Mouse (Mus musculus): ENCODE measurements around the gene Ccdc71.

Ccdc71 gene

GRCm38 (mm10) chr9:108460319-108461178 is at the start of gene Ccdc71:
Ccdc71 (plus strand) TSS chr9:108460527.
- peak; percentile 94 for DNase-seq (ENCODE audit: low read depth, low spot score)

GRCm38 (mm10) chr9:108411381-108411942 is 48.9 kb upstream of the Ccdc71 start:
- DNase-seq (ENCODE audit: low read depth, low spot score), result no peak

DNA sequence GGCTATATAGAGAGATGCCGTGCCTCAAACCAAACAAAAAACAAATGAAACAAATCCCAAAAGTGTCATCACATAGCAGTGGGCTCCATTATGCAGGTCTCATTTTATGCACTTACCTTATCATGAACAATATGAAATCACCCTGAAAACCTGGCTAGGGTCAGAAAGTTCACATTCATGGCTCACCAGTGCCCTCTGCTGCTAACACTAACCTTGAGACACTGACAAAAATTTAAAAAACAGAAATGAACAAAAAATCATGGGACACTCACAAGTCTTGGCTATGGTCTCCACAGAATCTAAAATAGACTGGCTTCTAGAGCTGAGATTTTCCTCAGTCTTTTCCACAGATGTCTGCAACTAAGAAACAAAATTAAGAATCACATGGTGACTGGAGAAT is 48.1 kb upstream of the Ccdc71 start:
- DNase-seq (ENCODE audit: low read depth, low spot score), result no peak

DNA sequence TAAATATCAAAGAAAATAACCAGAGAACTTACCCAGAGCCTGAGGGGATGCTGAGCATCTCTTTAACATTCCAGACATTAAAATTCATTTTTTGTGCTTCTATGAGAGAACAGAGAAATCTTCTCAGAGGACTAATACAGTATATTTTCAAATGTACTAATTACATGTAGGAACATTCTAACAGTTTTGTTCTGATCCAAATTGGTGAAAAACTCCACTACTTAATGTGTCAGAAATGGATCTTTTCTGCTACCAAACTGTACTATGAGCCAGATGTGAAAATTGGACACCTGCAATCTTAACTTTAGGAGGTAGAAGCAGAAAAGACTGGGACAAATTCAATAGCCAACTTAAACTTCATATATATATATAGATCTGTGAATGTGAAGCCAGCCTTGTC is 31.9 kb upstream of the Ccdc71 start, which contains the start of gene Ccdc36:
Gene Ccdc36 (minus strand): TSS at position 101 of the 400 bp plus-strand sequence.
- DNase-seq (ENCODE audit: low read depth, low spot score), result no peak

GRCm38 (mm10) chr9:108431431-108432067 is 28.8 kb upstream of the Ccdc71 start:
- DNase-seq (ENCODE audit: low read depth, low spot score), result peak; percentile 79

- no peak for DNase-seq (ENCODE audit: low read depth, low spot score)
These were observed 24.1 kb upstream of the Ccdc71 start, which contains the start of gene BC048562 for GRCm38 (mm10) chr9:108436182-108436581. BC048562 (plus strand) TSS chr9:108436482.

GRCm38 (mm10) chr9:108439176-108439575 is 21.2 kb upstream of the Ccdc71 start:
- no peak for DNase-seq (ENCODE audit: low read depth, low spot score)

DNA sequence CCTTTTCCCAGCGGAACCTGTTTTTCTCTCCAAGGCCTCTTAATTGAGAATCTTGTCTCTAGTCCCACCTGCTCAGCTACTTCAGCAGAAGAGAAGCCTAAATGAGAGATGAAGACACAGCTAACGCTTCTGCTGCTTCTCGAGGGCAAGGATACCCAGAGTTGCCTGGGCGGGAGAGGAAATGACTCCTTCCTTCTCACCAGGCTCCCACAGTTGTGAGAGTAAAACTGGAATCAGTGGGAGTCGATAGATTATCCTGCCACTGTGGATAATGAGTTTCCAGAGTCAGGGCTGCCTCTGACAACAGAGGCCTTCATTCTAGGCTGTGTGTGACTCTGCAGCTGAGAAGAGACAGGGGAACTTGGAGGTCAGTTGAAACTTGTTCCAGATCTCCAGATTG is 19.8 kb upstream of the Ccdc71 start:
- DNase-seq (ENCODE audit: low read depth, low spot score), result no peak

DNA sequence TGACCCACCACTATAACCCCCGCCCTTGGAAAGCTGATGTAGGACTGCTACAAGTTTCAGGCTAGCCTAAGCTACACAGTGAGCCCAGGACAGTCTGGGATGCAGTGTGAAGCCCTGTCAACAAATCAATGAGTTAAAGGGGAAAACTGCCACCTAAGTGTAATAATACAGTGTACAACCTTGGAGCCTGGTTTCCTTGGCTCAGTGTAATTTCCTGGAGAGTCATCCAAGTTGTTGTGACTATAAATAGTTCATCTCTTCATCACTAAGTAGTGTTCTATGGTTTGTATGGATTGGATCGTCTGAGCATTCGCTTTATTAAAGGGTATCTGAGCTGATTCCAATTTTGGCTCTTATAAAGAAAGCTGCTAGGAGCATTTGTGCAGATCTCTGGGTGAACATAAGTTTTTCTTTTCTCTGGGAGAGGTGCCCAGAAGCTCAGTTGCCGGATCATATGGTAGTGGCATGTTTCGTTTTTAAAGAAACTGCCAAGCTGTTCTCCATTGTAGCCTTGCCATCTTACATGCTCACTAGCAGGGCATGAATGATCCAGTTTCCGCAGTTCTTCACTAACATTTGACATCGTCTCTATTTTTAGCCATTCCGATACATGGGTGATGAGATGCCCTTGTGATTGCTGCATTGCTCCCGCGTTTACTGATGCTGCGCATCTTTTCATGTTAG is 18.9 kb upstream of the Ccdc71 start:
- DNase-seq (ENCODE audit: low read depth, low spot score), result no peak

- no peak for DNase-seq (ENCODE audit: low read depth, low spot score)
These were observed 15.2 kb upstream of the Ccdc71 start for GRCm38 (mm10) chr9:108445125-108445524.

- DNase-seq (ENCODE audit: low read depth, low spot score), result no peak
These were observed 10.5 kb upstream of the Ccdc71 start for GRCm38 (mm10) chr9:108449860-108450259.

GRCm38 (mm10) chr9:108450292-108451169 is 9.8 kb upstream of the Ccdc71 start:
- DNase-seq (ENCODE audit: low read depth, low spot score), result no peak

- DNase-seq (ENCODE audit: low read depth, low spot score), result no peak
These were observed 9.2 kb upstream of the Ccdc71 start for GRCm38 (mm10) chr9:108451170-108451493.

DNA sequence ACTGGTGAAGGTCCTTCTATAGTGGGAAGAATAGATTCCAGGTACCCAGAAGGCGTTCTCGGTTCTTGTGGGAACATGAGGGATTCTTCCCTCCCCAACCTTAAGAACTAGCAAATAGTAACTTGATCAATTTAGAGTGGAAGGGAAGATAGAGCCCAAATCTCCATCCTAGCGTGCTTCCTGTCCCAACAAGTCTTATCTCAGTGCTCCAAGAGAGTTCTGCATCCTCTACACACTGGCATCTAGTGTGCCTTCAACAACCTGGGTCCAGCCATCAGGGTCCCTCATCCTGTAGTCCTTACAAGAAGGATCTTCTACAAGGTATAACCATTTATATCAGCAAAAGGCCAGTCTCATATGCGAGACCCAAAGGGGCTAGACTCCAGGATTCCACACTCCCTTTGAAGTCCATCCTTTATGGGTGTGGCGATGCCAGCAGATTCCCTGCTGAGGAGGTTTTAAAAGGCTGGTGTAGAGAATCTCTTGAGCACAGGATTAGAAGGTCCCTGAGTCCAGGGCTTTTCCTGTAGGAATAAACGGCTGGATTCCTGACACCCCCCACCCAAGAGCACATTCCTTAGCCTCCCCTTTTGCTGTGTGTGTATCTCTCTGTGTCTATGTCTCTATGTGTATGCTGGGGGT is 8.7 kb upstream of the Ccdc71 start:
- peak; percentile 35 for DNase-seq (ENCODE audit: low read depth, low spot score)

DNA sequence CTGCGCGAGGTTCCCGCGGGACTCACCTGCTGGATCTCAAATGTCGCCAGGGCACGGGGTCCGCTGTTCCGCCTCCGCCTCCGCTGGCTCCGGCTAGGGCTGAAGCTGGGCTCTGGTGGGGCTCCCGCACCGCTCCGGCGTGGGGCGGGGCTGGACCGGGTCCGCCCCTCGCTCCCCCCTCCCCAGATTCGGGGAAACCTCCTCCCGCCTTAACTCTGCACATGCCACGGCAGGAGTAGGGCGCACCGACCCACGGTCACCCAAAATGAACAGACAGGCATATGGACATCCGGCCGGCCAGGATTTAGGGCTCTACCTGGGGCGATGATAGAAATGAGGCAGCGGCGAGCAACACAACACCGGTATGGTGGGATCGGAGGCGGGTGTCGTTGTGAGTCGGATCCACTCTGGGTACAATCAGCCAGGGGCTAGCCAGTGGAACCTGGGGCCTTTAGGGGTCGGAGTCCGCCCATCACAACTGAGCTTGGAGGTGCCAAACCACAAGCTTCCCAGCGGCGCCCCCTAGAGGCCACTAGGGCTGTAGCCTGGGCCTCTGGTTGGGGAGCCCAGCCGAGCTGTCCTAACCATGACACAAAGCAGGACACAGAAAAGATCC is 7.9 kb upstream of the Ccdc71 start:
- peak; percentile 82 for DNase-seq (ENCODE audit: low read depth, low spot score)

DNA sequence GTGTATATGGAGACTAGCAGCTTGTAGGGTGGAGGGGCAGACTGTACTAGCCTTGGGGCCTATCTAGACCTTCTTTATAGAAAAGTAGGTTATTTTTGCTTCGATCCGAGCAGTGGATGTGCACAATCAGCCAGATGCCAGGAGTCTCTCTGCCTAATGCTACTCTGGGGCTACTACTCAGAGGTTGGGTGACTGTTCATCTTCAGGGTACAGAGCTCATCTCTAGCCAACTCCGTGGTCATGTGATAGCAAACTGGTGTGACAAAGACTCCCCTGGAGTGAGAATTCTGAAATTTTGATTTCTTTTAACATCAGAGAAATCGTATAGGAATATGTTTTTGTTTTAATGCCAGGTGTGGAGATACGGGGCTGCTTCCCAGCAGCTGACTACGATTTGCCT is 7.4 kb upstream of the Ccdc71 start:
- DNase-seq (ENCODE audit: low read depth, low spot score), result no peak

- DNase-seq (ENCODE audit: low read depth, low spot score), result no peak
These were observed 6.9 kb upstream of the Ccdc71 start for GRCm38 (mm10) chr9:108453458-108453857.

DNA sequence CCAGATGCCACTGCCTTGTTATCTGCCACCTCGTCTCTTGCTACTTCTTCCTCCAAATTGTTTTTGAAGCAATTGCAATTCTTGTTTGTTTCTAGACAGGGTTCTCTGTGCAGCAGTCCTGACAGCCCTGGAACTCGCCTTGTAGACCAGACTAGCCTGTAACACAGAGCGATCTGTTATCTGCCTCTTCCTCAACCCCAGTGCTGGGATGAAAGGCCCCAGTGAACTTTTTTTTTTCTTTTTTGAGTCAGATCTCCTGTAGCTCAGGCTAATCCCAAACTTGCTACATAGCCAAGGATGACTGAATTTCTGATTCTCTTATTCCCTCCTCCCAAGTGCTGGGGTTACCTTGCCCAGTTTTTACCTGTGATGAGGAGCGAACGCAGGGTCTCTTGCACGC is 5.9 kb upstream of the Ccdc71 start:
- DNase-seq (ENCODE audit: low read depth, low spot score), result no peak

GRCm38 (mm10) chr9:108455747-108456571 is 4.4 kb upstream of the Ccdc71 start:
- DNase-seq (ENCODE audit: low read depth, low spot score), result peak; percentile 69
